Mouse (Mus musculus): ENCODE measurements around the gene Pank4.

DNA sequence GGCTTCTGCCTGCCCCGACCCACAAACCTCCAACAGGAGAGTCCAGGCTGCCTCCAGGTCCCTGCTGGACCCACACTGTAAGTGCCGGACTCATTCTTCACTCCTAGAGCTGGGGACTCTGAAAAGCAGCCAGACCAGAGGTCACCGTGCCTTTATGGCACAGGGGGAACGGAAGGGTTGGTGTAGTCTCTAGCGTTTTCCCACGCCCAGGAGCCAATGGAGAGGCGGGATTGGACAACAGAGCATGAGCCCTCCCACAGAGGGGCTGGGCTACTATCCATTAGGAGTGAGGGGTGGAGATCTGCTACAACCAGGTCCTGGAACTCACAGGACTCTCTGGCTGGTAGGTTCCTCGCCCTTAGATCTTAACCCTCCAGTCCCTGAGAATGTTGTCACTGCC is 17.6 kb upstream of the Pank4 start:
- TF ChIP-seq POLR2A (IDR thresholded peaks at IDR 0.05; ENCODE audit: extremely low read depth, insufficient read depth, low read length) = no peak
- TF ChIP-seq CTCF (IDR thresholded peaks at IDR 0.05; ENCODE audit: low read depth, low read length) = no peak

Data from liver, adult 2 months (tissue).